Mouse (Mus musculus) lung, embryonic 16.5 days (tissue): ENCODE results near the gene Speg. TPM values are rescaled to one million over a fixed set of nuclear protein-coding genes. Genes with fewer than 3 reads are reported as not detected.

ENCODE experiments used
- ATAC-seq: fragments of 200-750 bp; cut with Nextera tagmentation; 2 replicates; pipeline ENCODE4 v1.8.0; 2017; ENCODE audit warnings: low read depth, mild to moderate bottlenecking, moderate library complexity
- H3K27ac ChIP-seq: fragments of 300-500 bp; sonication (generic); 2 replicates; pipeline ENCODE4 v1.5.1; 2014; ENCODE audit warnings: mild to moderate bottlenecking, control low read depth, low read length
- H3K27me3 ChIP-seq: fragments of 300-500 bp; sonication (generic); 2 replicates; pipeline ENCODE4 v1.6.1; 2014; ENCODE audit warnings: low read depth, low read length, mixed read lengths; ENCODE audit not compliant: control insufficient read depth, insufficient read depth
- H3K36me3 ChIP-seq: fragments of 300-500 bp; sonication (generic); 2 replicates; pipeline ENCODE4 v1.6.1; 2014; ENCODE audit warnings: low read length; ENCODE audit not compliant: control insufficient read depth, insufficient read depth
- H3K4me1 ChIP-seq: fragments of 300-500 bp; sonication (generic); replicated peaks from 2 replicates; pipeline ENCODE4 v1.6.1; 2014; ENCODE audit warnings: low read length, mixed read lengths; ENCODE audit not compliant: control insufficient read depth, insufficient read depth
- H3K4me2 ChIP-seq: fragments of 300-500 bp; sonication (generic); 2 replicates; pipeline ENCODE4 v1.6.1; 2014; ENCODE audit warnings: low read depth, low read length, control low read depth
- H3K4me3 ChIP-seq: fragments of 300-500 bp; sonication (generic); 2 replicates; pipeline ENCODE4 v1.5.1; 2014; ENCODE audit warnings: mild to moderate bottlenecking, low read length, control low read depth
- H3K9ac ChIP-seq: fragments of 300-500 bp; sonication (generic); 2 replicates; pipeline ENCODE4 v1.6.1; 2014; ENCODE audit warnings: low read length, control low read depth
- H3K9me3 ChIP-seq: fragments of 300-500 bp; sonication (generic); 2 replicates; pipeline ENCODE4 v1.6.1; 2016; ENCODE audit warnings: low read length; ENCODE audit not compliant: control insufficient read depth
- WGBS: fragments of 180-500 bp; shearing (Covaris S2); extraction: QIAGEN DNeasy Blood & Tissue Kit; methylation state at CpG from one replicate; pipeline ENCODE4 v1.1.7; 2014; 5-methylcytosine and 5-hydroxymethylcytosine counted together
- polyA plus RNA-seq: library from polyadenylated mRNA; unstranded; fragments of >200 nt; fragmentation: Nextera tagmentation; extraction: Ambion mirVana; gene quantifications from 2 replicates; pipeline ENCODE4 v1.2.1, GENCODE M21; 2015

The Speg gene
- polyA plus RNA-seq, 1 experiment from 2014 or later: 38.9 TPM

DNA sequence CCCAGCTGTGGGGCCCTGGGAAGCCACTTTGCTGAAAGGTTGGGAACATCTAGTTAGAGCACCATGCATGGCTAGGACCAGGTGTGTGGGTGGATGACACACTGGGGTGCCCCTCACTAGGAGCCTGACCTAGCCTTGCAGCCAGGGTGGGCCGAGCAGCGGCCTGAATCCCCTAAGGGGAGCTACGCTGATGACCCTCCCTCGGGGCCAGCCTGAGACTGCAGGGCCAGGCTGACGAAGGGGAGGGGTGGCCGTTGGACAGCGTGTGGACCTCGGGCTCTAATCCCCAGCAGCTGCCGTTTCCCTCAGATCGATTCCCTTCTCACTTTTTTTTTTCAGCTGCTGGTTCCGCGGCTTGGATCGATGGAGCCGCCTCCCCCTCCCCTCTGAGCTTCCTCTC is 73.8 kb downstream of the Speg start:
- Histone ChIP-seq H3K9me3 (no peaks in the 10 kb centered on the region), H3K27me3 (peaks cover 76% of the 10 kb centered on the region), H3K4me1 (peaks cover 51% of the 10 kb centered on the region), H3K9ac (no peak overlapping the region), H3K4me2 (no peak overlapping the region), H3K27ac (no peak overlapping the region), H3K4me3 (no peak overlapping the region), H3K36me3 (no peaks in the 10 kb centered on the region)
- ATAC-seq: no peak
- WGBS: 6% methylated on average over 14 of the region's 14 CpGs

GRCm38 (mm10) chr1:75449377-75450135 is 74.5 kb downstream of the Speg start:
- H3K27ac ChIP-seq: no peak overlapping the region
- no peak for ATAC-seq

DNA sequence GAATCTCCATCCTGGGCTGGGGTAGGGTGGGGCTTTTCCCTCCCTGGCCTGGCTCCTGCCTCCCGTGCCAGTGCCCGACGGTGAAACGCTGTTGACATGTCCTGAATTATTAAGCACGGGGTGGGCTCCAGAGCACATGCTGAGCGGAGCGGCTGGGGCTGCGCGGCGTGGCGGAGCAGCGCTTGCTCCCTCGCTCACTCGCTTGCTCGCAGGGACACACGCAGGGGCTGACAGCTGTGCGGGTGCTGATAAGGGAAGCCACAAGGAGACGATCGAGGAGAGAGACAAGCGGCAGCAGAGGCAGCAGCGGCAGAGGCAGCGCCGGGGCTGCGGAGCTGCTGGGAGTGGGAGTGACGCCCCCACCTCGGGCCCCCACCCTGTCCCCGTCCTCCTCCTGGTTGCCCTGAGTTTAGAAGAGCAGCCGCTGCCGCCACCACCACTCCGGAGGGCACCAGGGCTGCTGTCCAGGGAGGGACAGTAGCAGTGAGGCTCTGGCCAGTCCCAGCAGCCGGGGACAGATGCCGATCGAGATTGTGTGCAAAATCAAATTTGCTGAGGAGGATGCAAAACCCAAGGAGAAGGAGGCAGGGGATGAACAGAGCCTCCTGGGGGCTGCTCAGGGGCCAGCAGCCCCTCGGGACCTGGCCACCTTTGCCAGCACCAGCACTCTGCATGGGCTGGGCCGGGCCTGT is 75.4 kb downstream of the Speg start, which contains the start of gene Asic4:
Gene Asic4 (plus strand): TSS at position 123 of the 692 bp plus-strand sequence.
- peak within 1 kb of the TSS; percentile 49 for H3K4me2 ChIP-seq
- peaks cover 45% of the 10 kb centered on the region for H3K4me1 ChIP-seq
- H3K4me3 ChIP-seq: peak within 1 kb of the TSS; percentile 31
- H3K27ac ChIP-seq: no peak within 1 kb of the TSS
- no peaks in the 10 kb centered on the region for H3K9me3 ChIP-seq
- no peaks in the 10 kb centered on the region for H3K36me3 ChIP-seq
- 2% methylated on average over 34 of the region's 35 CpGs for WGBS
- ATAC-seq: 0 out of 2 replicates have a peak, but pooled peaks have one; percentile 26
- peak within 1 kb of the TSS; percentile 39 for H3K9ac ChIP-seq
- H3K27me3 ChIP-seq: peaks cover 68% of the 10 kb centered on the region

More at GRCm38 (mm10) chr1:75449377-75450135, 74.5 kb downstream of the Speg start:
- H3K27me3 ChIP-seq: peaks cover 73% of the 10 kb centered on the region
- no peak overlapping the region for H3K9ac ChIP-seq
- H3K4me3 ChIP-seq: peak overlapping the region; percentile 31; the same call in 1 of the 2 replicates
- H3K4me2 ChIP-seq: peak overlapping the region; percentile 49; the same call in 1 of the 2 replicates
- WGBS: 11% methylated on average over 8 of the region's 8 CpGs
- peaks cover 51% of the 10 kb centered on the region for H3K4me1 ChIP-seq
- no peaks in the 10 kb centered on the region for H3K9me3 ChIP-seq
- no peaks in the 10 kb centered on the region for H3K36me3 ChIP-seq

- no peaks in the 10 kb centered on the region for H3K9me3 ChIP-seq
- H3K9ac ChIP-seq: no peak overlapping the region
- no peak for ATAC-seq
- H3K27ac ChIP-seq: no peak overlapping the region
- peaks cover 72% of the 10 kb centered on the region for H3K27me3 ChIP-seq
- H3K4me1 ChIP-seq: peaks cover 32% of the 10 kb centered on the region
- H3K4me3 ChIP-seq: no peak overlapping the region
- H3K4me2 ChIP-seq: no peak overlapping the region
- 53% methylated on average over 5 of the region's 5 CpGs for WGBS
- no peaks in the 10 kb centered on the region for H3K36me3 ChIP-seq
Observed at GRCm38 (mm10) chr1:75451900-75452299, 76.8 kb downstream of the Speg start.

DNA sequence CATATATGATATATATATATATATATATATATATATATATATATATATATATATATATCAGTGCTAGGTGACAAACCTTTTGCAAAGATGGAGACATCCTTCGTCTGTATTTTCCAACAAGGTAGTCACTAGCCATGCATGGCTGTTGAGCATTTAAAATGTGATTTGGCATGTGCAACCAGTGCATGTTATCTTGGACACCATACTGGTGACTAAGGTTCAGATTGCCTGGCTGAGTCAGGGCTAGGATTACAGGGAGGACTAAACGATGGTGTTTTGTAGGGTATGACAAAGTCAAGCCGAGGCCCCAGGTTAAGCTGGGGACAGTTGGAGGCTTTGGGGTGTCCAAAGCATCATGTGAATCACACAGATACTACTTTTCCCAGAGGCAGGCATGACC is 80.3 kb downstream of the Speg start:
- H3K27ac ChIP-seq: no peak overlapping the region
- H3K9me3 ChIP-seq: no peaks in the 10 kb centered on the region
- ATAC-seq: no peak
- no peaks in the 10 kb centered on the region for H3K36me3 ChIP-seq
- 74% methylated on average over 3 of the region's 3 CpGs for WGBS
- H3K4me1 ChIP-seq: peaks cover 19% of the 10 kb centered on the region
- H3K4me2 ChIP-seq: no peak overlapping the region
- H3K9ac ChIP-seq: no peak overlapping the region
- H3K4me3 ChIP-seq: no peak overlapping the region
- H3K27me3 ChIP-seq: peaks cover 51% of the 10 kb centered on the region

- Histone ChIP-seq H3K4me1 (peaks cover 14% of the 10 kb centered on the region), H3K4me2 (no peak overlapping the region), H3K9me3 (no peaks in the 10 kb centered on the region), H3K4me3 (no peak overlapping the region), H3K36me3 (no peaks in the 10 kb centered on the region), H3K9ac (no peak overlapping the region), H3K27me3 (peaks cover 46% of the 10 kb centered on the region), H3K27ac (no peak overlapping the region)
- no peak for ATAC-seq
- 35% methylated on average over 5 of the region's 5 CpGs for WGBS
Observed at GRCm38 (mm10) chr1:75455948-75456347, 80.9 kb downstream of the Speg start.

DNA sequence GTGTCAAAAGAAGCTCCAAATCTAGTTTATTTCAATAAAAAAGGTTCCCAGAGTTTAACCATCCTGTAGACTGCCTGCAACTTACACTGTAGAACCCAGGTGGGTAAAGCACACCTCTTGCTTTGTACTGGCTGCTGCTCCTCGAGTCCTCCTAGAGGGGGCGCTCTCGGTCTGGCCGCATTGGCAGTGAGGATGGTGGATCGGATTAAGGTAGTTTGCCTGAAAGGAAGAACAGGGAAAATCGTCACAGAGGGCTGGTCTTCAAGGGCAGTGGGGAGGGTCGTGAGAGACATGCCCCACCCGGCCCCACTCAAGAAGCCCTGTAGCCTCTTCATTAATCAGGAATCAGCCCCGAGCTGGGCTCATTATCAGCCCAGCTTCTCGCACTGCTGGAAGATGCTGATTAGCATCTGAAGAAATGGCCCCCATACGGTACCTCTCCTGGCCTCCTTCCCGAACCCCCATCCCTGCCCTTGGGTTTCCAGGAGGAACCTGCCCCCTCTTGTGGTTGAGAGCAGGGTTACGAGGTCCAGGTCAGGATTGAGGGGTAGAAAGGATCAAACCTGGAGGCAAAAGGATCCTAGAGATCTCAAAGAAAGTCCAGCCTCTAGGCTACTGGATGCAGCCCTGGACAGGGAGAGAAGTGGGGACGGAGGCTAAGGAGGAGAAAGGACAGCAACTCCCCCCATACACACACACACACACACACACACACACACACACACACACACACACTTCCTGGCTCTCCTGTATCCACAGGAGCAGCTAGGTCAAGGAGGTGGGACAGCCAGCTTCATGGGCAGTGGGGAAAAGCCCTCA is 81.9 kb downstream of the Speg start:
- Histone ChIP-seq H3K9ac (no peak overlapping the region), H3K4me3 (no peak overlapping the region), H3K4me1 (peaks cover 13% of the 10 kb centered on the region), H3K9me3 (no peaks in the 10 kb centered on the region), H3K4me2 (no peak overlapping the region), H3K27me3 (peaks cover 37% of the 10 kb centered on the region), H3K27ac (no peak overlapping the region), H3K36me3 (no peaks in the 10 kb centered on the region)
- no peak for ATAC-seq
- 20% methylated on average over 14 of the region's 14 CpGs for WGBS

DNA sequence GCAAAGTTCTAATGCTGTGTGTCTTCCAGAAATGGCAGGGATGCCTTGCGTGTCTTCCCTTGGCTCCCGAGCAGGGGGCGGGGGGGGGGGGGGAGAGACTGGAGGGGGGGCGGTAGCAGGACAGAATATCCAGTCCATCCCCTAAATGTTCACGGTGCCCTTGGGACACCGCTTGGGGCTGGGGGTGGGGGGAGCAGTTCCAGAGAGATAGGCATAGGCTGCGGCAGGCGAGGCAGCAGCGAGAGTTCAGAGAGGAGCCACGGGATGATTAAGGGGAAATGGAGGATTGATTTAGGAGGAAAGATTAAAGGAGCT is 82.6 kb downstream of the Speg start:
- H3K27me3 ChIP-seq: peaks cover 30% of the 10 kb centered on the region
- 0 out of 2 replicates have a peak, but pooled peaks have one; percentile 11 for ATAC-seq
- no peak overlapping the region for H3K4me3 ChIP-seq
- no peak overlapping the region; the same call in 1 of the 2 replicates for H3K9ac ChIP-seq
- no peak overlapping the region for H3K27ac ChIP-seq
- H3K9me3 ChIP-seq: no peaks in the 10 kb centered on the region
- WGBS: 7% methylated on average over 8 of the region's 10 CpGs
- peak overlapping the region; percentile 57; the same call in 1 of the 2 replicates for H3K4me2 ChIP-seq
- H3K4me1 ChIP-seq: peaks cover 13% of the 10 kb centered on the region
- H3K36me3 ChIP-seq: no peaks in the 10 kb centered on the region
